Mouse (Mus musculus) frontal cortex, adult 2 months (tissue): ENCODE data around the gene 4930568D16Rik. TPM values are rescaled to one million over a fixed set of nuclear protein-coding genes. Genes with fewer than 3 reads are reported as not detected.

Experiments used
- DNase-seq, 2 experiments: peaks; one replicate each; pipeline ENCODE4 v3.0.0; 2022; ENCODE audit warnings: low spot score in 1 of 2; ENCODE audit errors: extremely low spot score in 1 of 2
- polyA plus RNA-seq: library from polyadenylated mRNA; depleted of rRNA; stranded (reverse); fragments of >200 nt; gene quantifications from 2 replicates; pipeline ENCODE4 v1.2.3, GENCODE M21; 2012; rRNA removed

The 4930568D16Rik gene
- polyA plus RNA-seq, 1 experiment: not detected

GRCm38 (mm10) chr2:35309906-35310493, 57.5 kb downstream of the 4930568D16Rik start:
- no peak for DNase-seq

GRCm38 (mm10) chr2:35308166-35308565, 59.4 kb downstream of the 4930568D16Rik start:
- no peak for DNase-seq

Other genes starting within 250 kb of the 4930568D16Rik start
- gene Rab14, start 166.6 kb downstream of the 4930568D16Rik start, polyA plus RNA-seq: 178 and 186 TPM in 2 replicates
- 99.2 and 99.6 TPM in 2 replicates for gene Gsn, start 111.3 kb downstream of the 4930568D16Rik start, polyA plus RNA-seq
- gene Stom, start 30.8 kb downstream of the 4930568D16Rik start, polyA plus RNA-seq: 16.9 and 20.3 TPM in 2 replicates
- not detected in 2 replicates for gene 4930402F06Rik, start 29.4 kb upstream of the 4930568D16Rik start, polyA plus RNA-seq
- 3.8 TPM in 2 replicates for gene Ggta1, start 95.5 kb upstream of the 4930568D16Rik start, polyA plus RNA-seq
- gene Dab2ip, start 190.5 kb upstream of the 4930568D16Rik start, polyA plus RNA-seq: 73.9 and 77.2 TPM in 2 replicates